Mouse (Mus musculus): ENCODE measurements around the gene Gadl1.

DNA sequence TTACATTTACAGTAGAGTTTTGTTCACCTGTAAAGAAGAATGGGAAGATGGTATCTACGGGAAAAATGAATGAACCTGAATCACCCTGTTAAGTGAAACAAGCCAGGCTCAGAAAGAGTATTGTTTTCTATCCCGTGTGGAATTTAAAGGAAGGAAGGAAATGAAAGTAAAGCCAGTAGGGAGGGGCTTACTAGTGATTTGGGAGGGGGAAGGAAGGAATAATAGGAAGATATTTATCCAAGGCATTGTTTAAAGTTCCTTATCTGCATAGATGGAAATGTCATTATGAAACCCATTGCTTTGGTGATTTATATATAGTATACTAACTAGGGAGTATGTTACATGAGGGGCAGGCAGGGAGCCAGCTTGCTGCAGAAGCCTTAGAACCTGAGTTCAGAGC lies 199.5 kb downstream of the Gadl1 start:
- no peak for TF ChIP-seq CTCF (IDR thresholded peaks at IDR 0.05 in 2 of 3, conservative IDR thresholded peaks at IDR 0.05 in 1 of 3; ENCODE audit: control insufficient read depth in 1 of 3, insufficient read depth in 1 of 3, low read depth in 2 of 3, low read length in 3 of 3, poor library complexity in 1 of 3, severe bottlenecking in 1 of 3)
- no peak for TF ChIP-seq POLR2A (IDR thresholded peaks at IDR 0.05; ENCODE audit: control insufficient read depth in 1 of 2, insufficient read depth in 1 of 2, low read depth in 1 of 2, low read length in 2 of 2, poor library complexity in 1 of 2)
- TF ChIP-seq JUND (IDR thresholded peaks at IDR 0.05; ENCODE audit: low read depth, low read length) = no peak
- no peak for TF ChIP-seq POLR2AphosphoS2 (IDR thresholded peaks at IDR 0.05; ENCODE audit: low read length)
- TF ChIP-seq EP300 (IDR thresholded peaks at IDR 0.05; ENCODE audit: low read depth in 1 of 2, low read length in 2 of 2) = no peak
- TF ChIP-seq ZNF384 (IDR thresholded peaks at IDR 0.05; ENCODE audit: low read depth, low read length) = no peak
- no peak for TF ChIP-seq POLR2AphosphoS5 (IDR thresholded peaks at IDR 0.05; ENCODE audit: borderline replicate concordance, low read depth, low read length)
- no peak for TF ChIP-seq USF1 (IDR thresholded peaks at IDR 0.05; ENCODE audit: low read depth, low read length)
- TF ChIP-seq GATA1 (IDR thresholded peaks at IDR 0.05; ENCODE audit: low read depth, low read length) = no peak
- TF ChIP-seq USF2 (IDR thresholded peaks at IDR 0.05; ENCODE audit: borderline replicate concordance in 1 of 2, insufficient read depth in 1 of 2, low read depth in 1 of 2, low read length in 2 of 2) = no peak
- TF ChIP-seq MAFK (IDR thresholded peaks at IDR 0.05; ENCODE audit: borderline replicate concordance, low read depth, low read length) = no peak
- no peak for TF ChIP-seq TCF12 (IDR thresholded peaks at IDR 0.05; ENCODE audit: low read depth, low read length)
- TF ChIP-seq ZMIZ1 (IDR thresholded peaks at IDR 0.05; ENCODE audit: low read depth, low read length) = no peak
